Mouse (Mus musculus): ENCODE measurements around the gene Supt3. TPM values are rescaled to one million over a fixed set of nuclear protein-coding genes. Genes with fewer than 3 reads are reported as not detected.

The Supt3 gene
- polyA plus RNA-seq, 1 experiment from 2014 or later: 23.7 TPM

GRCm38 (mm10) chr17:45077921-45078640, 301.1 kb downstream of the Supt3 start:
- Histone ChIP-seq H3K36me3 (no peaks in the 10 kb centered on the region), H3K9me3 (no peaks in the 10 kb centered on the region), H3K27me3 (ENCODE audit: insufficient read depth, poor library complexity, severe bottlenecking) (no peaks in the 10 kb centered on the region), H3K4me3 (no peak overlapping the region), H3K27ac (no peak overlapping the region), H3K4me1 (replicated peaks) (no peaks in the 10 kb centered on the region; the same call in none of the 2 replicates)
- no peak for DNase-seq (ENCODE audit: low spot score)
- WGBS: 78% methylated on average over 14 of the region's 14 CpGs

DNA sequence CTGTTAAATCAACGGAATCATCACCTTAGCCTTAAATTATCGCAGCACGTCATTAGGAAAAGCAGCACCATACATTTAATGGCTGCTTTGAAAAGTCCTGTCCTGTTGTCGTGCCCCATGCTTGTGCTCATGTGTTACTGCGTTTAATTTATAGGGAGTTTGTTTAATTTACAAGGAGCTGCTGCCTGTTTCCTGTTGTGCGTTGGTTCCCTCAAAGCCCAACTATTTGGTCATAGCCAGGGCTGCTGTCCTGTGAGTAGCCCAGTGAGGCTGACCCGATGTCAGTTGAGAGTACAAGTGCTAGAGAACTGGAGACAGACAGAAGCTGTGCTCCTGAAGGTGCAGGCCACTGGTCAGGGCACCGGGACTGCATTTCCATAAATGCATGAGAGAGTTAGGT, 304.6 kb downstream of the Supt3 start:
- Histone ChIP-seq H3K9me3 (no peaks in the 10 kb centered on the region), H3K4me3 (no peak overlapping the region), H3K4me1 (replicated peaks) (peaks cover 12% of the 10 kb centered on the region), H3K27me3 (ENCODE audit: insufficient read depth, poor library complexity, severe bottlenecking) (no peaks in the 10 kb centered on the region), H3K36me3 (no peaks in the 10 kb centered on the region), H3K27ac (no peak overlapping the region)
- no peak for DNase-seq (ENCODE audit: low spot score)
- WGBS: 88% methylated on average over 8 of the region's 8 CpGs

- Histone ChIP-seq H3K4me3 (no peak overlapping the region), H3K9me3 (no peaks in the 10 kb centered on the region), H3K4me1 (replicated peaks) (peaks cover 12% of the 10 kb centered on the region), H3K27me3 (ENCODE audit: insufficient read depth, poor library complexity, severe bottlenecking) (no peaks in the 10 kb centered on the region), H3K36me3 (no peaks in the 10 kb centered on the region), H3K27ac (no peak overlapping the region)
- 76% methylated on average over 8 of the region's 8 CpGs for WGBS
- no peak for DNase-seq (ENCODE audit: low spot score)
These were observed 305.1 kb downstream of the Supt3 start for GRCm38 (mm10) chr17:45081955-45082475.

GRCm38 (mm10) chr17:45086361-45086760, 309.4 kb downstream of the Supt3 start:
- H3K9me3 ChIP-seq: no peaks in the 10 kb centered on the region
- no peak overlapping the region for H3K4me3 ChIP-seq
- no peaks in the 10 kb centered on the region for H3K27me3 ChIP-seq (ENCODE audit: insufficient read depth, poor library complexity, severe bottlenecking)
- DNase-seq (ENCODE audit: low spot score): no peak
- H3K36me3 ChIP-seq: no peaks in the 10 kb centered on the region
- H3K27ac ChIP-seq: no peak overlapping the region
- peaks cover 12% of the 10 kb centered on the region for H3K4me1 ChIP-seq (replicated peaks)
- WGBS: 92% methylated on average over 5 of the region's 5 CpGs

DNA sequence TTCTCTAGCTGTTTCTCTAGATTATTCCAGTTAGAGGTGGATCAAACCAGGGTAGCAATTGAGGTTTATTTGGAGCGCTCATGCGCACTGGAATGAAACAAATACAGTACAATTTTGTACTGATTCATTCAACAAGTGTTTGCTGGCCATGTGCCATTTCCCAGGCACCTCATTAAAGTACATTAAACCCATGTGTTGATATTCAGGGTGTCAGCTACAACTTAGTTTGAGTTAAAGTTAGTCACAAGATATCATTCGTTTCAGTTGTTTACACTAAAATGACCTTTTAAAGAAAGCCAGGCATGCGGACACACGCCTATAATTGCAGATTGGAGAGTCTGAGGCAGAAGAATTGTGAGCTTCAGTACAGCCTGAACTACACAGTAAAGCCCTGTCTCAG, 310.1 kb downstream of the Supt3 start:
- no peak for DNase-seq (ENCODE audit: low spot score)
- no peaks in the 10 kb centered on the region for H3K36me3 ChIP-seq
- no peak overlapping the region for H3K4me3 ChIP-seq
- peaks cover 12% of the 10 kb centered on the region for H3K4me1 ChIP-seq (replicated peaks)
- H3K27ac ChIP-seq: no peak overlapping the region
- no peaks in the 10 kb centered on the region for H3K27me3 ChIP-seq (ENCODE audit: insufficient read depth, poor library complexity, severe bottlenecking)
- 90% methylated on average over 5 of the region's 5 CpGs for WGBS
- no peaks in the 10 kb centered on the region for H3K9me3 ChIP-seq

- 90% methylated on average over 7 of the region's 7 CpGs for WGBS
- Histone ChIP-seq H3K27ac (no peak overlapping the region), H3K27me3 (ENCODE audit: insufficient read depth, poor library complexity, severe bottlenecking) (no peaks in the 10 kb centered on the region), H3K36me3 (no peaks in the 10 kb centered on the region), H3K9me3 (no peaks in the 10 kb centered on the region), H3K4me3 (no peak overlapping the region), H3K4me1 (replicated peaks) (no peaks in the 10 kb centered on the region)
- no peak for DNase-seq (ENCODE audit: low spot score)
These were observed 324.1 kb downstream of the Supt3 start for GRCm38 (mm10) chr17:45101064-45101463.

DNA sequence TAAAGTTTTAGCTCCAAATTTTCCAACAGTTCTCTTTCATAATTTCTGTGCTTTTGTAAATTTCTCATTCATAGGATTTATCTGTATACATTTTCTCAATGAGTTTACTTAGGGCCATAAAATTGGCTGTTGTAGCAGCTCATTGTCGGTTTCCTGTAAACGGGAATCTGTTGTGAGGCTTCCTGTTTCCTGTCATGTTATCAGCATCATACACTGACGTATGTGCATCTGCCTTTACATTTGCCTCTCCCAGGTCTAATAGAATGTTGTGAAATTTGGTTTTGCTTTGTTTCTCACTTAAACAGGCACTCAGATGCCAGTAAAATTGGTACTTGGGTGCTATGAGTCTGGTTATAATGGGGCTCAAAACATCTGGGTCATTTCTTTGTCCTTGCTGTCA, 338.4 kb downstream of the Supt3 start:
- no peaks in the 10 kb centered on the region for H3K36me3 ChIP-seq
- DNase-seq (ENCODE audit: low spot score): no peak
- H3K27me3 ChIP-seq (ENCODE audit: insufficient read depth, poor library complexity, severe bottlenecking): no peaks in the 10 kb centered on the region
- 86% methylated on average over 3 of the region's 3 CpGs for WGBS
- no peaks in the 10 kb centered on the region for H3K9me3 ChIP-seq
- H3K4me3 ChIP-seq: no peak overlapping the region
- H3K27ac ChIP-seq: no peak overlapping the region
- peaks cover 17% of the 10 kb centered on the region for H3K4me1 ChIP-seq (replicated peaks)

DNA sequence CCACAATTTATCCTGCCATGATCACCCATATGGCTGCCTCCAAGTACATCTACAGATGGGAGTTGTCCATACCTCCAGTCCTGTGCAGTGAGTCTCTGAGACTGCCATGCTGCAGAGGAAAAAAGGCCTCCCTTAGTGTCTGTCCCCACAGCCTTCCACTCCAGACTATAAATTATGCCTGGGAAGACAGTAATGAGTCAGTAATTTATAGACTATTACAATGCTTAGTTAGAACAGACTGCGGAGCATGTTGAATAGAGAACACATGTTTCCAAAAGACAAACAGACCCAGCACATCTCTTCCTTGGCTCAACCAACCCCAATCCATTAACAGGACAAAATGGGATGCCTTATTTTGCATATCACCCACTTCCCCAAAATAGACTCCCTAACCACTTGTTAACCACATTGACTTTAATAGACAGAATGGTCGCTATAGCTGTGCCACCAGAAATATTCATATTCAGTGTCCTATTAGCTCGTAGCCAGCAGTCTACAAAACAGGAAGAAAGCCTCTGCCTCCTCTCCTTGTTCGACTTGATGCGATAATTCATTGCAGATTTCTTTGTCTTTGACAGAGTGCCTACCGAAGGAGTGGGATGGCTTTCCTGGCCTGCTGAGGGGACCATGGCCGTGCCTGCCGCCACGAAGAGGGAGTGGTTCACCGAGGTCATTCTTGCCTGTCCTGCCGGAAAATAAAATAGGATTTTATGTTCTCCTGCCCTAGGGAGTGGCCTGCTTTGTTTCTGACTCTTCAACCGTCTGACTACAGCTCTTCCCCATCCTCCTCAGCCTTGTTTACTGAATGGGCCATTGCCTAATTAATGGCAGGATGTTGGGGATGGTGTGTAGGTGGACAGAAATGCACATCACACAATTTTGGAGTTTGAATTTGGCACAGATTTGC, 341.9 kb downstream of the Supt3 start:
- Histone ChIP-seq H3K27me3 (ENCODE audit: insufficient read depth, poor library complexity, severe bottlenecking) (no peaks in the 10 kb centered on the region), H3K27ac (no peak overlapping the region), H3K9me3 (no peaks in the 10 kb centered on the region), H3K4me3 (no peak overlapping the region), H3K36me3 (no peaks in the 10 kb centered on the region), H3K4me1 (replicated peaks) (peaks cover 10% of the 10 kb centered on the region)
- no peak for DNase-seq (ENCODE audit: low spot score)
- 44% methylated on average over 12 of the region's 12 CpGs for WGBS

DNA sequence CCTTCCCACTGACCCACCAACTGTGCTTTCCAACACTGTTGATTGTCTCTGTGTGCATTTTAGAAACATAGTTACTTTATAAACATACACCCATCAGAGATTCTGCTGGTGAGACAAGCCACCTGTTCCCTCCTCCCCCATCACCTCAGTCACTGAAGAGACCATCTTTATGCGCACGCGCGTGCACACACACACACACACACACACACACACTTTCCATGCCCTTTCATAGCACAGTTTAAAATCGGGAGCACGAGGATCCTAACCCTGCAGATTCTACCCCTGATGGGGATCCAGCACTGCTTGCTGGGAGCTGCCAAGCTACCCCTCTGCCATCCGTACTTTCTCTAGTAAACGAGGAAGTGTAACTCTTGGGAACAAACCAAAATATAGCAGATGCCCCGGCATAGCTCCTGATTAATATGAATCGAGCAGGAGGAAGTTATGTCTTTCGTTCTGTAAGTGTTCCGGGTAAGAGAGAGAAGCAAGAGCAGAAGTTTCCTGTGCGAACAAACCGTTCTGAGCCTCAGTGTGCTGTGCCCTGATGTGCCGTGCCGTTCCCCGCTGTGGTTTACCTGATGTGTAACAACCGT, 342.8 kb downstream of the Supt3 start:
- Histone ChIP-seq H3K4me1 (replicated peaks) (peaks cover 10% of the 10 kb centered on the region), H3K9me3 (no peaks in the 10 kb centered on the region), H3K36me3 (no peaks in the 10 kb centered on the region), H3K27ac (no peak overlapping the region), H3K27me3 (ENCODE audit: insufficient read depth, poor library complexity, severe bottlenecking) (no peaks in the 10 kb centered on the region), H3K4me3 (no peak overlapping the region)
- WGBS: 92% methylated on average over 18 of the region's 18 CpGs
- no peak for DNase-seq (ENCODE audit: low spot score)

DNA sequence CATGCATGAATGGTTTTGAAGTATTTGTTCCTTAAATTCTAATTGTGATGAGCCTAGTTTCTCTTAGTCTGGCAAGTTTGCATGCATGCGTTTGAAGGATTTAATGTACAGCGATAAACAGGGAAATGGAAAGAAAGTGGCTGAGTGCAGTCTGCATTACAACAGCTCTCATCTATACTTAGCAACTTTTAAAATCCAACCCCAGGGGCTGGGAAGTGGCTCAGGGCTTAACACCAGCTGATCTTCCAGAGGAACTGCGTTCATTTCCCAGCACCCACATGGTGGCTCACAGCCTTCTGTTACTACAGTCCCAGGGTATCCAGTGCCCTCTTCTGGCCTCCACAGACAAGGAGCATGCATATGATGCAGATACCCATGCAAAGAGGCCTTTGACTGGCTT, 346.9 kb downstream of the Supt3 start:
- no peak overlapping the region for H3K4me3 ChIP-seq
- no peak overlapping the region for H3K27ac ChIP-seq
- H3K4me1 ChIP-seq (replicated peaks): peaks cover 5% of the 10 kb centered on the region
- no peak for DNase-seq (ENCODE audit: low spot score)
- H3K36me3 ChIP-seq: no peaks in the 10 kb centered on the region
- no peaks in the 10 kb centered on the region for H3K27me3 ChIP-seq (ENCODE audit: insufficient read depth, poor library complexity, severe bottlenecking)
- 90% methylated on average over 3 of the region's 3 CpGs for WGBS
- H3K9me3 ChIP-seq: no peaks in the 10 kb centered on the region

DNA sequence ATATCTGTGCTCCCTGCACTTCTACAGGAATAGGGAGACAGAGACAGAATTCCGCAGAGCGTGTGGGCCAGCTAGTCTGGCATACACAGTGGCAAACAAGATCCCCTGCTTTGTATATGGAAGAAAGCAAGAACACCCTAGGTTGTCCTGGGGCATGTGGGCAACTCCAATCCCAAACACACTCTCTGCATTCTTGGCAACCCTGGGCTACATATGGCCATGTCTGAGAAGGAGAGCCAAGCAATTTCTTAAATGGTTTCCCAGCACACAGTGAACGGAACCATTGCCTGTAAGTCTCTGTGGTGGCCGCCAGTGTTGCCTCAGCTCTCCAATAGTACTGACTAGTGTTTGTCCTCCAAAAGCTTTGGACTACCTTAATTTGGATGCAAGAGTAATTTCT, 351.7 kb downstream of the Supt3 start:
- H3K4me1 ChIP-seq (replicated peaks): no peaks in the 10 kb centered on the region
- H3K9me3 ChIP-seq: no peaks in the 10 kb centered on the region
- H3K27ac ChIP-seq: no peak overlapping the region
- H3K36me3 ChIP-seq: no peaks in the 10 kb centered on the region
- no peaks in the 10 kb centered on the region for H3K27me3 ChIP-seq (ENCODE audit: insufficient read depth, poor library complexity, severe bottlenecking)
- 92% methylated on average over 4 of the region's 4 CpGs for WGBS
- no peak overlapping the region for H3K4me3 ChIP-seq
- DNase-seq (ENCODE audit: low spot score): no peak

- H3K27me3 ChIP-seq (ENCODE audit: insufficient read depth, poor library complexity, severe bottlenecking): no peaks in the 10 kb centered on the region
- no peaks in the 10 kb centered on the region for H3K9me3 ChIP-seq
- no peaks in the 10 kb centered on the region for H3K4me1 ChIP-seq (replicated peaks)
- WGBS: 90% methylated on average over 10 of the region's 10 CpGs
- DNase-seq (ENCODE audit: low spot score): no peak
- H3K4me3 ChIP-seq: no peak overlapping the region
- no peaks in the 10 kb centered on the region for H3K36me3 ChIP-seq
- H3K27ac ChIP-seq: no peak overlapping the region
These were observed 356.8 kb downstream of the Supt3 start for GRCm38 (mm10) chr17:45133501-45134400.

Measured in hindbrain, embryonic 10.5 days (tissue).